Mouse (Mus musculus): ENCODE measurements around the gene Abhd14a. TPM values are rescaled to one million over a fixed set of nuclear protein-coding genes. Genes with fewer than 3 reads are reported as not detected.
A peak's percentile ranks its signal among the peaks of the same experiment; 100 is the strongest.

Abhd14a gene
- polyA plus RNA-seq, 1 experiment from 2014 or later, result 51.2 TPM

GRCm38 (mm10) chr9:106459946-106460345 is 12.5 kb upstream of the Abhd14a start:
- Histone ChIP-seq H3K36me3 (ENCODE audit: control insufficient read depth, insufficient read depth, low read length) (peaks cover 53% of the 10 kb centered on the region), H3K27ac (replicated peaks; ENCODE audit: low read depth, low read length) (no peak overlapping the region), H3K4me3 (replicated peaks; ENCODE audit: low read depth, low read length) (no peak overlapping the region), H3K27me3 (ENCODE audit: control insufficient read depth, insufficient read depth, low read length) (no peaks in the 10 kb centered on the region), H3K4me1 (ENCODE audit: control insufficient read depth, insufficient read depth, low read length) (peaks cover 49% of the 10 kb centered on the region), H3K9me3 (ENCODE audit: control insufficient read depth, low read length) (no peaks in the 10 kb centered on the region), H3K9ac (replicated peaks; ENCODE audit: low read length) (peak overlapping the region; percentile 21; the same call in 1 of the 2 replicates), H3K4me2 (ENCODE audit: low read length) (no peak overlapping the region)
- no peak for ATAC-seq (ENCODE audit: low FRiP score, low TSS enrichment)
- no peak for DNase-seq
- 83% methylated on average over 15 of the region's 15 CpGs for WGBS

- 47% methylated on average over 5 of the region's 5 CpGs for WGBS
- H3K36me3 ChIP-seq (ENCODE audit: control insufficient read depth, insufficient read depth, low read length), result peaks cover 36% of the 10 kb centered on the region
- peak overlapping the region; percentile 100 for H3K4me2 ChIP-seq (ENCODE audit: low read length)
- DNase-seq (no peak), ATAC-seq (ENCODE audit: low FRiP score, low TSS enrichment) (no peak)
- peaks cover 42% of the 10 kb centered on the region for H3K4me1 ChIP-seq (ENCODE audit: control insufficient read depth, insufficient read depth, low read length)
- peak overlapping the region; percentile 96 for H3K27ac ChIP-seq (replicated peaks; ENCODE audit: low read depth, low read length)
- H3K4me3 ChIP-seq (replicated peaks; ENCODE audit: low read depth, low read length), result no peak overlapping the region
- H3K9ac ChIP-seq (replicated peaks; ENCODE audit: low read length), result peak overlapping the region; percentile 95; the same call in 1 of the 2 replicates
- no peaks in the 10 kb centered on the region for H3K27me3 ChIP-seq (ENCODE audit: control insufficient read depth, insufficient read depth, low read length)
- H3K9me3 ChIP-seq (ENCODE audit: control insufficient read depth, low read length), result no peaks in the 10 kb centered on the region
These were observed 10.4 kb upstream of the Abhd14a start for GRCm38 (mm10) chr9:106457920-106458319.

- Histone ChIP-seq H3K4me1 (ENCODE audit: control insufficient read depth, insufficient read depth, low read length) (peaks cover 48% of the 10 kb centered on the region), H3K4me3 (replicated peaks; ENCODE audit: low read depth, low read length) (peak overlapping the region; percentile 80), H3K9ac (replicated peaks; ENCODE audit: low read length) (peak overlapping the region; percentile 95), H3K4me2 (ENCODE audit: low read length) (peak overlapping the region; percentile 100), H3K36me3 (ENCODE audit: control insufficient read depth, insufficient read depth, low read length) (peaks cover 30% of the 10 kb centered on the region), H3K27ac (replicated peaks; ENCODE audit: low read depth, low read length) (peak overlapping the region; percentile 96), H3K9me3 (ENCODE audit: control insufficient read depth, low read length) (no peaks in the 10 kb centered on the region), H3K27me3 (ENCODE audit: control insufficient read depth, insufficient read depth, low read length) (no peaks in the 10 kb centered on the region)
- DNase-seq, result no peak
- WGBS, result 30% methylated on average over 9 of the region's 9 CpGs
- no peak for ATAC-seq (ENCODE audit: low FRiP score, low TSS enrichment)
These were observed 9.7 kb upstream of the Abhd14a start for GRCm38 (mm10) chr9:106457163-106457559.

DNA sequence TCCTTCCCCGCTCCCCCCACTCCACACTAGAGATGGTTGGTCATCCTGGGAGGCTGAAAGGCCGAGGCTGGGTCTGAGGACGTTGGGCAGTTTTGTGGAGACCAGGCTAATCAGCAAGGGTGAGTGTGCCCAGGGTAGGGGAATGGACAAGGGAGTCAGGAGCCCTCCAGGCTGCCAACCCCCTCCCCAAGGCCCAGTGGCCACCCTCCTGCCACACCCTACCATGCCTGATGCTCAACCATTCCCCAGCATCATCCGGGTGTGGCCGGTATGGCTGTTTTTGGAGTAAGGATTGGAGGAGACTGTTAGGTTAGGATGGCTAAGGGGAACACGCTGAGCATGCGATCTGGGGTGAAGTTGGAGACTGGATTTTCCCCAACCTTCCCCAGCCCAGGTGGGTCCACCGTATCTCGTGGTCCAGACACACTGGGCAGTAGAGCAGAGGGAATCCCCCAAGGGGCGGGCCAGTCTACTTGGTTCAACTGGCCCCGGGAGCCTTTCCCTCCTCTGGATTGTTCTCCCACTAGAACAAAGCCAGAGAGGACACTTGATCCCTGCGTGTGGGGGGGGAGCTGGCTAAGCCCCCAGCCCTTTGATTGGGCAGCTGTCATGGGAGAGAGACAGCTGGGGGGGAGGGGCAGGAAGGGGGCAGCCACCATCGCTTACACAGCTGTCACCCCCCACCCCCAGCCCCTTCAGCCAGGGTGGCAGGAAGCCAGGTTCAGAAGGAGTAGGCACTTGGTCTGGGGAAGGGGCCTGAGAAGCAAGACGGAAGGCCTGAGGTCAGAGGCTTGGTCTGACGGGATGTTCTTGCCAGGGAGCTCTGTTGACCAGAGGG is 9.1 kb upstream of the Abhd14a start:
- H3K9me3 ChIP-seq (ENCODE audit: control insufficient read depth, low read length), result no peaks in the 10 kb centered on the region
- peak overlapping the region; percentile 95 for H3K9ac ChIP-seq (replicated peaks; ENCODE audit: low read length)
- H3K36me3 ChIP-seq (ENCODE audit: control insufficient read depth, insufficient read depth, low read length), result peaks cover 23% of the 10 kb centered on the region
- peak overlapping the region; percentile 96 for H3K27ac ChIP-seq (replicated peaks; ENCODE audit: low read depth, low read length)
- WGBS, result 19% methylated on average over 15 of the region's 15 CpGs
- no peaks in the 10 kb centered on the region for H3K27me3 ChIP-seq (ENCODE audit: control insufficient read depth, insufficient read depth, low read length)
- peaks cover 48% of the 10 kb centered on the region for H3K4me1 ChIP-seq (ENCODE audit: control insufficient read depth, insufficient read depth, low read length)
- H3K4me3 ChIP-seq (replicated peaks; ENCODE audit: low read depth, low read length), result peak overlapping the region; percentile 80
- DNase-seq, result peak; percentile 70
- peak overlapping the region; percentile 100 for H3K4me2 ChIP-seq (ENCODE audit: low read length)
- ATAC-seq (ENCODE audit: low FRiP score, low TSS enrichment), result no peak

DNA sequence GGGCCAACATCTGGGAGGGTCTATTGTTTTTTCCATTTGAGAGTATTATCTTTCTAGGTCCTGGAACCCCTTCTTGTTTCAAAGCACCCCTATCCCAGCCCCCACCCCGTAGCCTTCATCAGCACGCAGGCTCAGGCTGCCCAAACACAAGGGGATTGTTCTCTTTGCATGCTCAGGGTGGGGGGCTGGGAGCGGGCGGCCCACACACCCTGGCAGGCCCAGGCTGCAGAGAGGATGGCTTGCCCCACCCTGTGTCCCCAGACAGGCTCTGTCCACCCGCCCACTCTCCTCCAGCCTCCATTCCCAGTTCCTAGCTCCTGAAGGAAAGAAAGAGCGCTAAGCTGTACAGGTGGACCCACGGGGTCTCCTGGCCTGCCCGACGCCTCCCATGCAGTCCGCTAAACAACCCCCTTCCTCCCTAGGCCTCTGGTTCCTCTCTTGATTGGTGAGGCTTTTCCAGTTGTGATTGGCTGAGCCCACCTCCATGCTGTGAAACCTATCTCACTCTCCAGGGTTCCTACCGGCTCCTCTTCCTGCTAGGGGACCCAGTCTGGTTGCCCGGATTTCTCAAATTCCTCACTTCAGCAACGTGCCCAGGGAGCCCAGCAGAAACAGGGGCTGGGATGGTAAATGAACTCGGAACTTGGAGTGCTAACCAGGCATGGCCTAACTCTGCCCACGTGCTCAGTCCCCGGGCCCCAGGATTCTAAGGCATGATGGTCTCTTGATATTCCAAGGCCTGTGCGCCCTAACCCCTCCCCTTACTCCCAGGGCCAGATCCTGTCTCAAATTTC is 7.6 kb upstream of the Abhd14a start:
- Histone ChIP-seq H3K27ac (replicated peaks; ENCODE audit: low read depth, low read length) (peak overlapping the region; percentile 96), H3K4me1 (ENCODE audit: control insufficient read depth, insufficient read depth, low read length) (peaks cover 48% of the 10 kb centered on the region), H3K9me3 (ENCODE audit: control insufficient read depth, low read length) (no peaks in the 10 kb centered on the region), H3K27me3 (ENCODE audit: control insufficient read depth, insufficient read depth, low read length) (no peaks in the 10 kb centered on the region), H3K36me3 (ENCODE audit: control insufficient read depth, insufficient read depth, low read length) (peaks cover 10% of the 10 kb centered on the region), H3K4me2 (ENCODE audit: low read length) (peak overlapping the region; percentile 100), H3K4me3 (replicated peaks; ENCODE audit: low read depth, low read length) (peak overlapping the region; percentile 80), H3K9ac (replicated peaks; ENCODE audit: low read length) (peak overlapping the region; percentile 95)
- under 1% methylated on average over 17 of the region's 17 CpGs for WGBS
- peak; percentile 36 for ATAC-seq (ENCODE audit: low FRiP score, low TSS enrichment)
- DNase-seq, result peak; percentile 76

DNA sequence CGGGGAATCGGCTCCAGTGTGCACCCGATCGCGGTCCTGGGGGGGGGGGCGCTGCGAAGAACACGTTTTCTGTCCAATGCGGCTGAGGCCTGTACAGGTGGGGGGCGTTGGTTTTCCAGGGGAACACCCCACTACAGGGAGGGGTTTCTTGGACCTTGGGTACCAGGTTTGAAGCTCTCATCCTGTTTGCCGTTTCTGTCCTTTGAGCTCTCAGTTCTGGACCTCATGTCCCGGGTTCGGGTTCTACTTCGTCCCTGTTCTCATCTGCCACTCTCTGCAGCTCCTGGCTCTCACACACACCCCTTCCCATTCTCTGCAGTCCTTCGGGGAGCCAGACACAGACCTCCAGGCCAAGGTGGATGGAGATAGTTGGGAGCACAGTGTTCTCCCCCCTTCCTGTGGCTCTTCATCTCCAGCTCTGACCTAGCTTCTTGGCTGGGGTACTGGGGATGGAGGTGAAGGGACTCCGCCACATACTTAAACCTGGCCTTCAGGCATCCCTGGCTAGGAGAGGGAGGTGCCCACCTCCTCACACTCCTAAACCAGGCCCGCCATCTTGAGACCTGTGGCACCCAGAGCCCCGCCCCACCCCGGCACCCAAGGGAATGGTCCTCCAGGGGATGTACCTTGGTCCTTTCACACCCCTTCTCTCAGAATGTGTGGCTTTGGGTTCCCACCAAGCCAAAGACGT is 6.7 kb upstream of the Abhd14a start:
- WGBS, result under 1% methylated on average over 19 of the region's 20 CpGs

DNA sequence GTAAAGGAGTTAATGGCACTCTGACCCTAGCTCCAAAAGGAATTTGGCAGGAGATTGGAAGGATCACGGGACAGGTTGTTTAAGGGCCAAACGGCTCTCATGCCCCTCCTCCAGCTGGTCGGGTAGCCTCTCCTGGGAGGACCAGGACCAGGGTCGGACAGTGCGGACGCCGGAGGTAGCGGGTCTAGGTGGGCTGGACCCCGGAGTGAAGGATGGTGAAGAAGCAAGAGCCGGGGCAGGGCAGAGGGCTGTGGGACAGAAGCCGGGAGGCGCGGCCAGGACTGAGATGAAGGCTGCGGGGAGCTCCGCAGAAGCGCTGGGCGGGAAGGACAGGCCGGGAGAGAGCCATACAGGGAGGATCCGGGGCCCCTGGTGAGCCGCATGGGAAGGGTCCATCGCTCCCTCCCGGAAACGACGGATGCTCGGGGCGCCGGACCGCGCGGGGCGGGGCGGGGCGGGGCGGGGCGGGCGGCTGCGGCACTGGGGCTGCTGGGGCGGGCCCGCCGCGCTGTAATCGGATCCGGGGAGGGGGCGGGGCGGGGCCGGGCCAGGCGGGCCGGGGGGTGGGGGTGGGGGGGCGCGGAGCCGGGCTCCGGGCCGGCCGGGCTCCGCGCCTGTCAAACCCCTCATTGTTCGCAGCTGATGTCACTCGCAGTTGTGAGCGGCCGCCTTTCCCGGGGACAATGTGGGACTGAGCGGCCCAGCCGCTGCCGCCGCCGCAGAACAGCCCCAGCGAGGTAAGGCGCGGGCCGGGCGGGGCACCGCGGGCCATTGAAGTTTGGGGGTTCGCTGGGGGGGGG is 6.0 kb upstream of the Abhd14a start, which contains the start of gene Pcbp4:
Pcbp4 (plus strand) TSS at position 21 of the 800 bp plus-strand sequence.
- H3K4me1 ChIP-seq (ENCODE audit: control insufficient read depth, insufficient read depth, low read length), result peaks cover 48% of the 10 kb centered on the region
- peak; percentile 68 for ATAC-seq (ENCODE audit: low FRiP score, low TSS enrichment)
- WGBS, result under 1% methylated on average over 61 of the region's 74 CpGs
- peak within 1 kb of the TSS; percentile 95 for H3K9ac ChIP-seq (replicated peaks; ENCODE audit: low read length)
- H3K27ac ChIP-seq (replicated peaks; ENCODE audit: low read depth, low read length), result peak within 1 kb of the TSS; percentile 96
- no peaks in the 10 kb centered on the region for H3K27me3 ChIP-seq (ENCODE audit: control insufficient read depth, insufficient read depth, low read length)
- H3K9me3 ChIP-seq (ENCODE audit: control insufficient read depth, low read length), result no peaks in the 10 kb centered on the region
- peak within 1 kb of the TSS; percentile 100 for H3K4me2 ChIP-seq (ENCODE audit: low read length)
- H3K36me3 ChIP-seq (ENCODE audit: control insufficient read depth, insufficient read depth, low read length), result peaks cover 2% of the 10 kb centered on the region; the same call in 1 of the 2 replicates
- peak; percentile 83 for DNase-seq
- H3K4me3 ChIP-seq (replicated peaks; ENCODE audit: low read depth, low read length), result peak within 1 kb of the TSS; percentile 80

More for the DNA sequence above, 6.7 kb upstream of the Abhd14a start:
- Histone ChIP-seq H3K4me1 (ENCODE audit: control insufficient read depth, insufficient read depth, low read length) (peaks cover 45% of the 10 kb centered on the region), H3K36me3 (ENCODE audit: control insufficient read depth, insufficient read depth, low read length) (peaks cover 5% of the 10 kb centered on the region; the same call in 1 of the 2 replicates), H3K27ac (replicated peaks; ENCODE audit: low read depth, low read length) (peak overlapping the region; percentile 96), H3K9me3 (ENCODE audit: control insufficient read depth, low read length) (no peaks in the 10 kb centered on the region), H3K9ac (replicated peaks; ENCODE audit: low read length) (peak overlapping the region; percentile 95), H3K4me3 (replicated peaks; ENCODE audit: low read depth, low read length) (peak overlapping the region; percentile 80), H3K4me2 (ENCODE audit: low read length) (peak overlapping the region; percentile 100), H3K27me3 (ENCODE audit: control insufficient read depth, insufficient read depth, low read length) (no peaks in the 10 kb centered on the region)
- ATAC-seq (ENCODE audit: low FRiP score, low TSS enrichment), result peak; percentile 18; the same call in 1 of the 2 replicates
- peak; percentile 66 for DNase-seq
